ENCODE assay signal across 10 mouse cellular contexts in the genomic region with DNA sequence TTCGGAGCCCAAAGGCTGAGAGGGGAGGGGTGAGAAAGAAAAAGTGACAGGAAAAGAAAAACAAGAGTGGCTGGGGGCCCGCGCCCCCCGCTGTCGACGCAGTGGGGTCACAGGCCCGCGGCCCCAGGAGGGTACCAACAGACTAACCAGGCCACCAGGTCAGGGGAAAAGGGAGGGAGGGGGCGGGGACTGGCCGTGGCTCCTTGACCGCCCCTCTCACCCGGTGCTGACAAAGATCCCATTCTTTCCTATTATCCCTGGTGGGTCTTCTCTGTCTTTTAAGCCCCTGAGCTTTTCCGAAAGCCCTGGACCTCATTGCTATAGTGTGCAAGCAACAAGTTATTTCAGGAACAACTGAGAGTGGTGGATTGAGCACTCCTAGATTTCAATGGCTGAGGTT. TPM values are rescaled to one million over a fixed set of nuclear protein-coding genes. Genes with fewer than 3 reads are reported as not detected.
DNase-seq lines count a peak whose midpoint lies in the region; ATAC-seq lines count a peak whose summit lies in the region.
"Had no signal": no experiment of that assay in that cellular context is flagged by ENCODE, and none has a peak within 500 bp of the region (broad histone marks: within the 10 kb centered on the region; RNA-seq: fewer than 3 reads in every experiment).

No protein-coding gene starts in this region.

- peak overlapping the region; percentile 63 for H3K4me2 ChIP-seq in embryonic facial prominence, embryonic 14.5 days (ENCODE audit: low read depth, low read length)
- H3K4me2 ChIP-seq in intestine, embryonic 15.5 days (replicated peaks), result peak overlapping the region; percentile 58
- peak overlapping the region; percentile 66 for H3K4me2 ChIP-seq in neural tube, embryonic 12.5 days (replicated peaks)

- peaks cover 11% of the 10 kb centered on the region; the same call in 1 of the 2 replicates for H3K27me3 ChIP-seq in embryonic facial prominence, embryonic 14.5 days (replicated peaks; ENCODE audit: control insufficient read depth, insufficient read depth, low read length)
- H3K27me3 ChIP-seq in intestine, embryonic 15.5 days (replicated peaks), result 0 out of 2 replicates have a peak, but pooled peaks cover 4% of the 10 kb centered on the region
- no peaks in the 10 kb centered on the region; the same call in 1 of the 2 replicates for H3K27me3 ChIP-seq in neural tube, embryonic 12.5 days (replicated peaks)

- 19% methylated on average over 11 of the region's 13 CpGs for WGBS in embryonic facial prominence, embryonic 14.5 days
- 22% methylated on average over 13 of the region's 13 CpGs for WGBS in intestine, embryonic 15.5 days
- WGBS in neural tube, embryonic 12.5 days, result 26% methylated on average over 13 of the region's 13 CpGs

- ATAC-seq in embryonic facial prominence, embryonic 14.5 days (ENCODE audit: low read depth), result peak; percentile 72
- peak; percentile 68 for ATAC-seq in intestine, embryonic 15.5 days
- ATAC-seq in neural tube, embryonic 12.5 days (ENCODE audit: low FRiP score, low read depth), result peak; percentile 81
- ATAC-seq in cerebellum, adult (ENCODE audit: insufficient number of reproducible peaks, low FRiP score, low TSS enrichment), result no peak
- ATAC-seq: Patski had no signal

- H3K27ac ChIP-seq in embryonic facial prominence, embryonic 14.5 days (replicated peaks; ENCODE audit: low read depth, low read length), result no peak overlapping the region
- no peak overlapping the region for H3K27ac ChIP-seq in intestine, embryonic 15.5 days
- H3K27ac ChIP-seq in neural tube, embryonic 12.5 days, result no peak overlapping the region

- H3K4me1 ChIP-seq in embryonic facial prominence, embryonic 14.5 days (ENCODE audit: control insufficient read depth, insufficient read depth, low read length), result no peaks in the 10 kb centered on the region
- no peaks in the 10 kb centered on the region for H3K4me1 ChIP-seq in intestine, embryonic 15.5 days (replicated peaks)
- no peaks in the 10 kb centered on the region for H3K4me1 ChIP-seq in neural tube, embryonic 12.5 days

- H3K4me3 ChIP-seq in embryonic facial prominence, embryonic 14.5 days (ENCODE audit: low read depth, low read length), result peak overlapping the region; percentile 48
- H3K4me3 ChIP-seq in intestine, embryonic 15.5 days (replicated peaks), result peak overlapping the region; percentile 41
- H3K4me3 ChIP-seq in neural tube, embryonic 12.5 days, result peak overlapping the region; percentile 43

- H3K9me3 ChIP-seq in embryonic facial prominence, embryonic 14.5 days (ENCODE audit: control insufficient read depth, low read length), result no peaks in the 10 kb centered on the region
- no peaks in the 10 kb centered on the region for H3K9me3 ChIP-seq in intestine, embryonic 15.5 days
- H3K9me3 ChIP-seq in neural tube, embryonic 12.5 days, result no peaks in the 10 kb centered on the region

- no peaks in the 10 kb centered on the region for H3K36me3 ChIP-seq in embryonic facial prominence, embryonic 14.5 days (ENCODE audit: control insufficient read depth, insufficient read depth, low read length)
- H3K36me3 ChIP-seq in intestine, embryonic 15.5 days, result no peaks in the 10 kb centered on the region
- H3K36me3 ChIP-seq in neural tube, embryonic 12.5 days, result no peaks in the 10 kb centered on the region

- intact Hi-C loops in left cerebral cortex, postnatal 4 days (cut with DNase I), result no loop called here

- H3K9ac ChIP-seq in embryonic facial prominence, embryonic 14.5 days (ENCODE audit: low read depth, low read length), result peak overlapping the region; percentile 53
- H3K9ac ChIP-seq in intestine, embryonic 15.5 days, result peak overlapping the region; percentile 26; the same call in 1 of the 2 replicates
- H3K9ac ChIP-seq in neural tube, embryonic 12.5 days, result peak overlapping the region; percentile 21; the same call in 1 of the 2 replicates

- DNase-seq in left cerebral cortex, postnatal 4 days, result peak; percentile 2
- DNase-seq in left cerebral cortex, adult 11 months (ENCODE audit: low spot score), result no peak
- DNase-seq in embryonic facial prominence, embryonic 14.5 days (ENCODE audit: low spot score), result peak; percentile 10
- DNase-seq in right cerebral cortex, postnatal 14 days, result no peak
- DNase-seq in urinary bladder, postnatal 10 days (ENCODE audit: low spot score), result no peak

RNA-seq across cellular contexts. Expression of gene Fndc3c1, which starts 0.5 kb away (rescaled TPM):
- not detected for total RNA-seq in left cerebral cortex, postnatal 4 days (2021)
- polyA plus RNA-seq in embryonic facial prominence, embryonic 14.5 days (2014; fragmentation: Nextera tagmentation; extraction: Ambion mirVana), result 23.7 and 25.1 TPM in 2 replicates
- 4.1 and 4.6 TPM in 2 replicates for polyA plus RNA-seq in intestine, embryonic 15.5 days (2015; fragmentation: Nextera tagmentation; extraction: Ambion mirVana)
- polyA plus RNA-seq in neural tube, embryonic 12.5 days (2016; fragmentation: Nextera tagmentation; extraction: Ambion mirVana), result 12.0 and 13.4 TPM in 2 replicates
- polyA plus RNA-seq: cortical plate, adult 2 months; Patski had no signal

Comparison
In these comparisons a context has a peak if more than half of its experiments do, and no peak if none do; other contexts are left out.
1. DNase-seq: peak in left cerebral cortex, postnatal 4 days (single experiment) and embryonic facial prominence, embryonic 14.5 days (single experiment); none in left cerebral cortex, adult 11 months (single experiment), right cerebral cortex, postnatal 14 days (single experiment) and urinary bladder, postnatal 10 days (single experiment).
2. Peak in every context shown above with its lines, with median percentiles within 50 percentile points of each other: H3K4me2 ChIP-seq, H3K4me3 ChIP-seq and H3K9ac ChIP-seq.